ENCODE assay signal across 7 mouse cellular contexts in genomic region chr2:20672803-20673603, GRCm38 (mm10).
A peak's percentile ranks its signal among the peaks of the same experiment; 100 is the strongest.
DNase-seq lines count a peak whose midpoint lies in the region; ATAC-seq and TF ChIP-seq lines count a peak whose summit lies in the region.

No protein-coding gene starts in this region.

- H3K27ac ChIP-seq in ES-Bruce4 (ENCODE audit: insufficient read depth, low read length): peak overlapping the region; percentile 100
- no peak overlapping the region for H3K27ac ChIP-seq in embryonic facial prominence, embryonic 11.5 days (replicated peaks; ENCODE audit: low read depth, low read length)

- no peaks in the 10 kb centered on the region for H3K4me1 ChIP-seq in ES-Bruce4 (ENCODE audit: control insufficient read depth, insufficient read depth, low read length)
- H3K4me1 ChIP-seq in embryonic facial prominence, embryonic 11.5 days (ENCODE audit: control insufficient read depth, insufficient read depth, low read length): no peaks in the 10 kb centered on the region

- peak; percentile 58 for DNase-seq in adrenal gland, postnatal 14 days
- peak; percentile 75 for DNase-seq in embryonic facial prominence, embryonic 11.5 days (ENCODE audit: low spot score)
- peak; percentile 67 for DNase-seq in heart, postnatal 4 days
- peak; percentile 17 to 63 for DNase-seq in layer of hippocampus, adult 8-10 months (ENCODE audit: low spot score in 2 of 2)
- peak; percentile 67 for DNase-seq in lung, postnatal 25 days (ENCODE audit: low spot score)
- peak; percentile 29 to 47 for DNase-seq in right cerebral cortex, postnatal 36 days (ENCODE audit: low spot score in 2 of 2)

- peak; percentile 37 for TF ChIP-seq CTCF in ES-Bruce4 (IDR thresholded peaks at IDR 0.05; ENCODE audit: low read depth, low read length)

- H3K27me3 ChIP-seq in ES-Bruce4 (ENCODE audit: control insufficient read depth, insufficient read depth, low read length, poor library complexity, severe bottlenecking): no peaks in the 10 kb centered on the region
- no peaks in the 10 kb centered on the region for H3K27me3 ChIP-seq in embryonic facial prominence, embryonic 11.5 days (ENCODE audit: control insufficient read depth, insufficient read depth, low read length)

- no peak for TF ChIP-seq EP300 in ES-Bruce4 (IDR thresholded peaks at IDR 0.05; ENCODE audit: insufficient read depth, low read depth, low read length)

- 70% methylated on average over 9 of the region's 9 CpGs for WGBS in embryonic facial prominence, embryonic 11.5 days

- TF ChIP-seq POLR2A in ES-Bruce4 (IDR thresholded peaks at IDR 0.05; ENCODE audit: insufficient read depth, low read length): no peak

- H3K9me3 ChIP-seq in ES-Bruce4 (replicated peaks; ENCODE audit: control insufficient read depth, insufficient read depth, low read length, poor library complexity, severe bottlenecking): no peaks in the 10 kb centered on the region
- no peaks in the 10 kb centered on the region for H3K9me3 ChIP-seq in embryonic facial prominence, embryonic 11.5 days (replicated peaks; ENCODE audit: control insufficient read depth, low read length)

- 0 out of 2 replicates have a peak, but pooled peaks have one; percentile 14 for ATAC-seq in embryonic facial prominence, embryonic 11.5 days (replicated peaks; ENCODE audit: insufficient number of reproducible peaks, low FRiP score, low TSS enrichment, low read depth)

- H3K4me2 ChIP-seq in embryonic facial prominence, embryonic 11.5 days (ENCODE audit: low read depth, low read length): no peak overlapping the region

- peak overlapping the region; percentile 89 for H3K9ac ChIP-seq in ES-Bruce4 (ENCODE audit: low read depth, poor library complexity, severe bottlenecking)
- no peak overlapping the region for H3K9ac ChIP-seq in embryonic facial prominence, embryonic 11.5 days (replicated peaks; ENCODE audit: low read length)

- H3K36me3 ChIP-seq in ES-Bruce4 (ENCODE audit: control insufficient read depth, insufficient read depth, low read length, poor library complexity, severe bottlenecking): peaks cover 8% of the 10 kb centered on the region; the same call in 1 of the 2 replicates
- no peaks in the 10 kb centered on the region for H3K36me3 ChIP-seq in embryonic facial prominence, embryonic 11.5 days (replicated peaks; ENCODE audit: control insufficient read depth, insufficient read depth, low read depth, low read length)

- peak overlapping the region; percentile 60 for H3K4me3 ChIP-seq in ES-Bruce4 (ENCODE audit: low read depth, low read length)
- no peak overlapping the region for H3K4me3 ChIP-seq in embryonic facial prominence, embryonic 11.5 days (ENCODE audit: low read depth, low read length)
